Mouse (Mus musculus): ENCODE results near the gene Zfand2a.

DNA sequence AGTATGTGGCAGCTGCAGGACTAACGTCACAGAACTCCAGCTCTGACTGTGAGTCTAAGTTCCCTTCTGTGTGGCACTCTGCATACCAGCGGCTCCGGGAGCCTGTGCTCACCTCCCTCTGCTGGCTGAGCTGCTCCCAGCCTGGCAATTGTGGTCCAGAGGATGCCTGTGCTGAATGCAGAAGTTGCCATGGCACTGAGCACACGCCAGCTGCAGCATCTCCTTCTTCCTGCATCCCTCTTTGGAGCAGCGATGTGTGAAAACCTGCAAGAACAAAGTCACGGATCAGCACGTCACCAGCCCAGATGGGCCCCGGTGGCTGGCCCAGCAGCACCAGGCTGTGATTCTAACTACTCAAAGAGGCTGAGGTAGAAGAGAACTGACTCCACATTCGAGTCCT is 9.6 kb downstream of the Zfand2a start:
- TF ChIP-seq CTCF (IDR thresholded peaks at IDR 0.05): no peak
- no peak for TF ChIP-seq EP300 (IDR thresholded peaks at IDR 0.05)

Data from lung, postnatal 0 days (tissue).